Mouse (Mus musculus): Measurements from ENCODE around the gene Klf13. TPM values are rescaled to one million over a fixed set of nuclear protein-coding genes. Genes with fewer than 3 reads are reported as not detected.

Klf13 gene
- total and polyA plus RNA-seq, 3 experiments, result 21.6 to 54.6 (median 50.0) TPM

DNA sequence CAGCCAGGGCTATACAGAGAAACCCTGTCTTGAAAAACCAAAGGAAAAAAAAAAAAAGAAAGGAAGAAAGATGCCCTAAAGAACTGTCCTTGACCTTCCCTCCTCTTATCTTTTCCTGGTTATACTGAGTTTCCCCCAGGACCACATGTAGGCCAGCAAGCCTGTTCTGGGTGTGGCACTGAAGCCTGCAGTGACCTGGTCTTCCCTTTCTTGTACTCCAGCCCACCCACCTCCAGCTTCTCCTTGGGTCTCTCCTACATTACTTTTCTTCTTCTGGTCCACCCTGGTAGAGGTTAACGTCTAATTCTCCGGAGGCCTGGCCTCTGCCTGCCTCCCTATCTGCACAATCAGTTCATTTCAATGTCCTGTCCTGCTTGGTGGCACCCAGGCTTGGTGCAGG is 16.7 kb upstream of the Klf13 start:
- intact Hi-C loops (cut with DNase I), result no loop called here

DNA sequence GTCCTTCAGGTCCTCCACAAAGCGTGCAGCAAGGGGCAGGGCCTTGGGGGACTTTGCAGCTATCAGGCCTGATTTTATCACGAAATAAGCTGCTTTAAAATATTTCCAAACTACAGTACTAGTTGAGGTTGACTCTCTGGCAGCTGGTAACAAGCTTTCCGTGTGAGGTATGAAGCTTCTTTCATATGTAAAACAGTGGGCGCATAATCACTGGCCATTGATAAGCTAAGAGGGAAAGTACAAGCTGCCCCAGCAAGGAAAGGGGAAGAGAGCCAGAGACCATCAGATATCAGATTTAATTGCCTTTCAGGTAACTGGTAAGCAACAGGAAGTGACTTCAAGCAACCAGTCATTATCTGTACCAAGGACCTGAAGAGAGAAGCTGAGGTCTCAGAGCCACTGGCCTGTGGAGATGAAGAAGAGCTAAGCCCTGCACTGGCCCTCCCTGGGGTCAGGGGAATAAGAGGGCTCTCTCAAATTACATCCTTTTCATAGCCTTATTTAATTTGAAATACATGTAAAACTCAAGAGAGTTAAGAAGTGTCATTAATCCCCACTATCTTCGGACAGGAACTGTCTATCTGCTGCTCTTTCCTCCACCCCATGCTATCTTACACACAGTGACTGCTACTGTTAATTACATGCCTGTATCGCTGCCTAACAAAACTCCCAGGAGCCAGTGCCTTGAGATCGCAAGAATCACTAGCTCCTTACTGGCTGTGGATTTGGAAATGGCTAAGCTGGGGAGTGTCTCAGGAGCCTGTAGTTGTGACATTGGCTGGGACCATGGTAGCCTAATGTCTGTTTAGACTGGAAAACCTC is 13.6 kb upstream of the Klf13 start:
- Histone ChIP-seq H3K27me3 (ENCODE audit: control insufficient read depth, insufficient read depth, low read length) (no peaks in the 10 kb centered on the region), H3K4me1 (ENCODE audit: control insufficient read depth, insufficient read depth, low read length) (no peaks in the 10 kb centered on the region), H3K4me3 (no peak overlapping the region), H3K9ac (ENCODE audit: low read depth, low read length) (no peak overlapping the region), H3K27ac (no peak overlapping the region), H3K79me2 (replicated peaks; ENCODE audit: control insufficient read depth, insufficient read depth, low read length) (no peaks in the 10 kb centered on the region), H3K36me3 (ENCODE audit: control insufficient read depth, insufficient read depth, low read length) (no peaks in the 10 kb centered on the region)
- TF ChIP-seq CTCF (IDR thresholded peaks at IDR 0.05) (no peak), POLR2A (IDR thresholded peaks at IDR 0.05; ENCODE audit: insufficient read depth, low read depth, low read length) (no peak), EP300 (IDR thresholded peaks at IDR 0.05; ENCODE audit: insufficient read depth, low read depth, low read length) (no peak)
- intact Hi-C loops (cut with DNase I), result no loop called here
- WGBS, result 72% methylated on average over 7 of the region's 7 CpGs
- no peak for DNase-seq

More for the DNA sequence above, 16.7 kb upstream of the Klf13 start:
- H3K27ac ChIP-seq, result no peak overlapping the region
- no peaks in the 10 kb centered on the region for H3K36me3 ChIP-seq (ENCODE audit: control insufficient read depth, insufficient read depth, low read length)
- H3K9ac ChIP-seq (ENCODE audit: low read depth, low read length), result no peak overlapping the region
- no peaks in the 10 kb centered on the region for H3K4me1 ChIP-seq (ENCODE audit: control insufficient read depth, insufficient read depth, low read length)
- WGBS, result 72% methylated on average over 2 of the region's 2 CpGs
- TF ChIP-seq EP300 (IDR thresholded peaks at IDR 0.05; ENCODE audit: insufficient read depth, low read depth, low read length) (no peak), CTCF (IDR thresholded peaks at IDR 0.05) (no peak), POLR2A (IDR thresholded peaks at IDR 0.05; ENCODE audit: insufficient read depth, low read depth, low read length) (no peak)
- no peak overlapping the region for H3K4me3 ChIP-seq
- H3K79me2 ChIP-seq (replicated peaks; ENCODE audit: control insufficient read depth, insufficient read depth, low read length), result no peaks in the 10 kb centered on the region
- H3K27me3 ChIP-seq (ENCODE audit: control insufficient read depth, insufficient read depth, low read length), result no peaks in the 10 kb centered on the region
- no peak for DNase-seq

DNA sequence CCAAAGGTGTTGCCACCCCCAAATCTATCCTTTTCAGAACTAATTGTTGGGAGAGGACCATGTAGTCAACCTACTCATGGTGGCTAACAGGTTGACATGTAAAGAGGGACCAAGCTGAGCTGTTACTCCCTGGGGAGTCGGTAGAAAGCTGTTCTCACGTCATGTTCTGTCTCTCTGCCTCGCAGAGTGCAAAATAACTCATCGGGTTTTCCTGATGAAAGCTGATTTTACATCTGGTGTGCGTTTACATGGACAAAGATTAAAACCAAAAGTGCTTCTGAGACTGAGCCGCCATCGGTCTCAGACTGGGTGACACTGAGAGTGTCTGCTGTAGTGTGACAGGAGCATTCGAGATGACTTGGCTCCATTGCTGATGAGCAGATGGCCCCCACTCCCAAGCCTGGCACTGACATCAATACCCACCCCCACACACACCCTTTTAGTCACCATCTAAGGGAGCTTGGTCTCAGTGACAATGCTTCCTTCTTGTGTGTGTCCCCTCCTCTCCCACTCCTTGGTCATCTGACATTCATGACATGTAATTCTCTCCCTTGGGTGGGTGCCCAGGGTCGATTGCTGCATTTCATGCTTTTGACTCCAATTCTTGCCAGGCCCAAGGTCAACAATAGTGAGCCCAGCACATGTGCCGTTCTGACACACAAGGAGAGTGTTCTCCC is 12.4 kb upstream of the Klf13 start:
- WGBS, result 64% methylated on average over 10 of the region's 10 CpGs
- no peaks in the 10 kb centered on the region for H3K79me2 ChIP-seq (replicated peaks; ENCODE audit: control insufficient read depth, insufficient read depth, low read length)
- TF ChIP-seq POLR2A (IDR thresholded peaks at IDR 0.05; ENCODE audit: insufficient read depth, low read depth, low read length), result no peak
- no peak for TF ChIP-seq CTCF (IDR thresholded peaks at IDR 0.05)
- TF ChIP-seq EP300 (IDR thresholded peaks at IDR 0.05; ENCODE audit: insufficient read depth, low read depth, low read length), result no peak

DNA sequence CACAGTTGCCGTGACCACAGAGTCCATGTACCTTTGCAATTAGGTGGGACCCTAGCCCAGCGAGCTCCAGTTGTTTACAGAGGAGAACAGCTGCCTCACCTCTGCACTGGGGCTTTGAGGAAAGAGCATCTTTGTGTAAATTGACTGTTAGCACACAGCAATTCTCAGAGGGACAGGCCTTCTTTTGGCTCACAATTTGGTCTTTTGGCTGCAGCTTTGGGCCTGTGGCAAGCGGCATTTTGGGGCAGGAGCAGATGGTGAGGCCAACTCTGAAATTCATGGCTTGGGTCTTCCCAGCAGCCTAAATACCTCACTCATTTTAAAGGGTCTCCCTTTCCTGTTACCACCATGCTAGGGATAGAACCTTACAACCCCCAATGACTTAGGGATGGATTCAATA is 10.5 kb upstream of the Klf13 start:
- no peaks in the 10 kb centered on the region for H3K27me3 ChIP-seq (ENCODE audit: control insufficient read depth, insufficient read depth, low read length)
- no peak for TF ChIP-seq EP300 (IDR thresholded peaks at IDR 0.05; ENCODE audit: insufficient read depth, low read depth, low read length)
- no peak for TF ChIP-seq POLR2A (IDR thresholded peaks at IDR 0.05; ENCODE audit: insufficient read depth, low read depth, low read length)
- TF ChIP-seq CTCF (IDR thresholded peaks at IDR 0.05), result no peak
- intact Hi-C loops (cut with DNase I), result no loop called here

More for the DNA sequence above, 12.4 kb upstream of the Klf13 start:
- H3K36me3 ChIP-seq (ENCODE audit: control insufficient read depth, insufficient read depth, low read length), result no peaks in the 10 kb centered on the region
- DNase-seq, result no peak
- no peak overlapping the region for H3K4me3 ChIP-seq
- H3K27me3 ChIP-seq (ENCODE audit: control insufficient read depth, insufficient read depth, low read length), result no peaks in the 10 kb centered on the region
- no peak overlapping the region for H3K9ac ChIP-seq (ENCODE audit: low read depth, low read length)
- intact Hi-C loops (cut with DNase I), result no loop called here
- H3K27ac ChIP-seq, result no peak overlapping the region
- no peaks in the 10 kb centered on the region for H3K4me1 ChIP-seq (ENCODE audit: control insufficient read depth, insufficient read depth, low read length)

DNA sequence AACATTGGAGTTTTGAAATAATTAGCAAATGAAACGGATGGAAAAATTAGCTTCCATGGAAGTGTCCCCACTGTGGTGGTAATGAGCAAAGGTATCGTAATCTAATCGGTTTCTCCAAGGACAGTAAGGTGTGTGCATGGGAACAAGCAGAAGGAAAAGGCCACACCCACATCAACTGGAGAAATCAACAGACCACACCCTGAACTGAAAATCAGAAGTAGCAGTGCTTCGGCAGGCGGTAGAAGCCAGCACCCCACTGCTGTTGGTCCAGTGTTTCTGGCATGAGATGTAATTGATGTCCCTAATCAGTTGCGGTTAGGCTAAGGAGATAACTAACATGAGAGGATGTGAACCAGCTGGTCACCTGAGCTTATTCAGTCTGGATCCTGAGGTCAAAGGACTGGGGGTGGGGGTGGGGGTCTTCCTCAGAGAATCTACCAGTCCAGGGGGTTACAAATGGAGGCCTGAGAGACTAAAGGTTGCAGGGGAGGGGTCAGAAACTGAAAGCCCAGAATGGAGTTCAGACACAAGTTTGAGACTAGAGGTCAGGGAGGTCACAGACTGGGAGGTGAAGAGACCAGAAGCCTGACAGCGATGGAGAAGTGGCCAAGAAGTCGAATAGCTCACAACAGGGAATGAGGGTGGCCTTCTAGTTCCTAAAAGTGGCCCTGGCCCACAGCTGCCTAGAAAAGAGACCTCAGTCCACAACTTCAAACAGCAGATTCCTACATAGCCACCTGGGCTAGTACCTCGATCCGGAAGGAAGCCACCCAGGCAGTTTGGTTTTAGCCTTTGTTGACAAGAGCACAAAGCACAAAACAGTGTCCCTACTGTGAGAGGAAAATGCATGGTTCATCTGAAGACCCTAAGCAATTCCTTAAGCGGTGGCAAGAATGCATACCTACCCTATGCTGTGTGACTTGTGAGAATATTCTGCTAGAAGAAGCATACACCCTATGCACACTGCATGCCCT is 9.1 kb upstream of the Klf13 start:
- no peak overlapping the region for H3K9ac ChIP-seq (ENCODE audit: low read depth, low read length)
- H3K36me3 ChIP-seq (ENCODE audit: control insufficient read depth, insufficient read depth, low read length), result no peaks in the 10 kb centered on the region
- H3K79me2 ChIP-seq (replicated peaks; ENCODE audit: control insufficient read depth, insufficient read depth, low read length), result no peaks in the 10 kb centered on the region
- no peaks in the 10 kb centered on the region for H3K27me3 ChIP-seq (ENCODE audit: control insufficient read depth, insufficient read depth, low read length)
- TF ChIP-seq EP300 (IDR thresholded peaks at IDR 0.05; ENCODE audit: insufficient read depth, low read depth, low read length), result no peak
- no peak for TF ChIP-seq CTCF (IDR thresholded peaks at IDR 0.05)
- TF ChIP-seq POLR2A (IDR thresholded peaks at IDR 0.05; ENCODE audit: insufficient read depth, low read depth, low read length), result no peak
- no peak overlapping the region for H3K4me3 ChIP-seq
- no peak overlapping the region for H3K27ac ChIP-seq
- intact Hi-C loops (cut with DNase I), result no loop called here
- 73% methylated on average over 11 of the region's 11 CpGs for WGBS
- no peaks in the 10 kb centered on the region for H3K4me1 ChIP-seq (ENCODE audit: control insufficient read depth, insufficient read depth, low read length)
- DNase-seq, result no peak

More for the DNA sequence above, 10.5 kb upstream of the Klf13 start:
- WGBS, result 91% methylated on average over 3 of the region's 3 CpGs
- H3K27ac ChIP-seq, result no peak overlapping the region
- no peak overlapping the region for H3K9ac ChIP-seq (ENCODE audit: low read depth, low read length)
- H3K4me1 ChIP-seq (ENCODE audit: control insufficient read depth, insufficient read depth, low read length), result no peaks in the 10 kb centered on the region
- H3K4me3 ChIP-seq, result no peak overlapping the region
- no peak for DNase-seq
- H3K36me3 ChIP-seq (ENCODE audit: control insufficient read depth, insufficient read depth, low read length), result no peaks in the 10 kb centered on the region
- no peaks in the 10 kb centered on the region for H3K79me2 ChIP-seq (replicated peaks; ENCODE audit: control insufficient read depth, insufficient read depth, low read length)
